In genomic region chr3:145559675-145560074, GRCm38 (mm10) we compare ENCODE assay signal across 21 mouse cellular contexts. TPM values are rescaled to one million over a fixed set of nuclear protein-coding genes. Genes with fewer than 3 reads are reported as not detected.
A peak's percentile ranks its signal among the peaks of the same experiment; 100 is the strongest.
DNase-seq lines count a peak whose midpoint lies in the region; ATAC-seq and TF ChIP-seq lines count a peak whose summit lies in the region.
"Had no signal": no experiment of that assay in that cellular context is flagged by ENCODE, and none has a peak within 500 bp of the region (broad histone marks: within the 10 kb centered on the region; RNA-seq: fewer than 3 reads in every experiment).

No protein-coding gene starts in this region.

- H3K4me3 ChIP-seq in liver, adult 2 months (ENCODE audit: insufficient read depth, low read depth, low read length): no peak overlapping the region
- H3K4me3 ChIP-seq: embryonic facial prominence, embryonic 13.5 days; embryonic facial prominence, embryonic 15.5 days; erythroblast, embryonic 14.5 days; forebrain, embryonic 13.5 days; forebrain, embryonic 15.5 days had no signal

- H3K27ac ChIP-seq in liver, adult 2 months (replicated peaks; ENCODE audit: insufficient read depth, low read depth, low read length): peak overlapping the region; percentile 78
- H3K27ac ChIP-seq: embryonic facial prominence, embryonic 13.5 days; embryonic facial prominence, embryonic 15.5 days; forebrain, embryonic 13.5 days; forebrain, embryonic 15.5 days had no signal

- in situ Hi-C loops in Patski (cut with MboI; ENCODE audit: low pct_unique_long_range_greater_than_20kb): loop anchor here (25.0 kb wide), 1 partner anchor 147 kb away; no protein-coding TSS in a partner anchor

- no peaks in the 10 kb centered on the region for H3K27me3 ChIP-seq in liver, adult 2 months (ENCODE audit: control insufficient read depth, insufficient read depth, low read length)
- H3K27me3 ChIP-seq in Patski: no peaks in the 10 kb centered on the region
- H3K27me3 ChIP-seq: embryonic facial prominence, embryonic 13.5 days; embryonic facial prominence, embryonic 15.5 days; forebrain, embryonic 13.5 days; forebrain, embryonic 15.5 days had no signal

- CTCF ChIA-PET in Patski (lab: Charles Lee): no interaction called here

- TF ChIP-seq CTCF in liver, adult 2 months (IDR thresholded peaks at IDR 0.05; ENCODE audit: low read depth, low read length): no peak
- TF ChIP-seq CTCF in Patski (IDR thresholded peaks at IDR 0.05): no peak

- no peak for ATAC-seq in Patski
- ATAC-seq: forebrain, embryonic 13.5 days; forebrain, embryonic 15.5 days; forebrain, postnatal 0 days had no signal

- H3K79me2 ChIP-seq in liver, adult 2 months (ENCODE audit: control insufficient read depth, insufficient read depth, low read length): no peaks in the 10 kb centered on the region

- H3K36me3 ChIP-seq in liver, adult 2 months (ENCODE audit: control insufficient read depth, insufficient read depth, low read length): no peaks in the 10 kb centered on the region
- H3K36me3 ChIP-seq: embryonic facial prominence, embryonic 13.5 days; embryonic facial prominence, embryonic 15.5 days; forebrain, embryonic 15.5 days had no signal

- peak; percentile 78 for DNase-seq in liver, adult 2 months (ENCODE audit: extremely low read depth, low read depth, low spot score)
- no peak for DNase-seq in liver
- peak; percentile 35 for DNase-seq in Muller cell, postnatal 12 days (ENCODE audit: inconsistent ontology term)
- DNase-seq in Patski (ENCODE audit: low read depth, low spot score): peak; percentile 55
- no peak for DNase-seq in gastrocnemius, postnatal 4 days (ENCODE audit: low spot score in 2 of 2)
- DNase-seq: adrenal gland, adult 2 months; adrenal gland, postnatal 10 days; adrenal gland, postnatal 25 days; cerebellum, adult 11 months; cerebellum, adult 18-20 months; cerebellum, adult 8-10 months; cerebellum, adult 9-11 months; cerebellum, postnatal 14 days; cerebellum, postnatal 36 days; embryo, embryonic 11 days; forebrain, postnatal 0 days had no signal

- POLR2A ChIA-PET in Patski (lab: Charles Lee): no interaction called here

- no peak for TF ChIP-seq POLR2A in liver, adult 2 months (IDR thresholded peaks at IDR 0.05; ENCODE audit: extremely low read depth, insufficient read depth, low read length)

- WGBS in liver, adult 2 months: 24% methylated on average over 5 of the region's 5 CpGs

- no peak overlapping the region for H3K9ac ChIP-seq in liver, adult 2 months (ENCODE audit: low read depth, low read length)
- H3K9ac ChIP-seq: embryonic facial prominence, embryonic 13.5 days; embryonic facial prominence, embryonic 15.5 days; forebrain, embryonic 13.5 days; forebrain, embryonic 15.5 days; forebrain, postnatal 0 days had no signal

- H3K4me1 ChIP-seq in liver, adult 2 months (ENCODE audit: control insufficient read depth, insufficient read depth, low read length): peaks cover 12% of the 10 kb centered on the region; the same call in 1 of the 2 replicates
- H3K4me1 ChIP-seq: embryonic facial prominence, embryonic 13.5 days; embryonic facial prominence, embryonic 15.5 days; forebrain, embryonic 13.5 days; forebrain, embryonic 15.5 days had no signal

RNA-seq across cellular contexts. Expression of gene Znhit6, which starts 16.3 kb away (rescaled TPM):
- total RNA-seq in liver, adult 2 months (2014; rRNA removed): 3.9 and 4.9 TPM in 2 replicates
- polyA plus RNA-seq in liver, adult 2 months (2012; rRNA removed): 1.6 and 1.8 TPM in 2 replicates
- 55.9 TPM for polyA plus RNA-seq in Patski (2021)
- total RNA-seq in gastrocnemius, postnatal 4 days (2021): 10 to 100 TPM; 18.3 to 19.2 TPM

Comparison
In these comparisons a context has a peak if more than half of its experiments do, and no peak if none do; other contexts are left out.
1. DNase-seq: peak in liver, adult 2 months (single experiment), Muller cell, postnatal 12 days (single experiment) and Patski (single experiment); none in liver (single experiment) and gastrocnemius, postnatal 4 days (0 of 2).